Comparison of ENCODE assay signal across 11 mouse cellular contexts in the genomic region with DNA sequence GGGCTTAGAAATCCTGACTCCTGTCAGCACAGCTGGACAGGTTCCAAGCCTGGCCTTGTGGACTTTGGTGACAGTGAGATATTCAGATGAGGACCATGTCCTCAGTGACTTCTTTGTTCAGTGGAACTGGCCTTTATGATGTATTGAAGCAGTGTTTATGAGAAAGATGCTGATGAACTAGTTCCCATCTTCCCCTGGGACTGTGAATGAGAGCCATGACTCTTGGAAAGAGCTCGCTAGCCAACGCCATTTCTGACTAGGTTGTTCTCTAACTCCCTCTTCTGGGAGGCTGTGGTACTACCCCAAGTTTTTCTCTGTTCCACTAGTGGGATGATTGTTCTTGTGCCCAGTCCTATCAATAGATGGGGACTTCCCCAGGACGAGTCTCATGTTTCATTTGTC. TPM values are rescaled to one million over a fixed set of nuclear protein-coding genes. Genes with fewer than 3 reads are reported as not detected.
A peak's percentile ranks its signal among the peaks of the same experiment; 100 is the strongest.
DNase-seq lines count a peak whose midpoint lies in the region; ATAC-seq and TF ChIP-seq lines count a peak whose summit lies in the region.
"Had no signal": no experiment of that assay in that cellular context is flagged by ENCODE, and none has a peak within 500 bp of the region (broad histone marks: within the 10 kb centered on the region; RNA-seq: fewer than 3 reads in every experiment).

No protein-coding gene starts in this region.

- no peaks in the 10 kb centered on the region for H3K79me2 ChIP-seq in liver, adult 2 months (ENCODE audit: control insufficient read depth, insufficient read depth, low read length)

- no peak overlapping the region for H3K9ac ChIP-seq in liver, adult 2 months (ENCODE audit: low read depth, low read length)
- no peak overlapping the region for H3K9ac ChIP-seq in liver, embryonic 11.5 days (ENCODE audit: low read depth, low read length)
- no peak overlapping the region for H3K9ac ChIP-seq in midbrain, postnatal 0 days (replicated peaks; ENCODE audit: low read length, poor library complexity, severe bottlenecking)
- H3K9ac ChIP-seq: embryonic facial prominence, embryonic 15.5 days; lung, embryonic 15.5 days; stomach, embryonic 15.5 days had no signal

- 1% methylated on average over 3 of the region's 3 CpGs for WGBS in liver, adult 2 months
- 18% methylated on average over 3 of the region's 3 CpGs for WGBS in liver, embryonic 11.5 days
- WGBS in midbrain, postnatal 0 days, result 14% methylated on average over 3 of the region's 3 CpGs

- intact Hi-C loops in heart, postnatal 36 days (cut with DNase I), result no loop called here

- H3K36me3 ChIP-seq in liver, adult 2 months (ENCODE audit: control insufficient read depth, insufficient read depth, low read length), result no peaks in the 10 kb centered on the region
- H3K36me3 ChIP-seq in liver, embryonic 11.5 days (ENCODE audit: control insufficient read depth, insufficient read depth, low read length), result no peaks in the 10 kb centered on the region
- H3K36me3 ChIP-seq in midbrain, postnatal 0 days (ENCODE audit: insufficient read depth, low read length), result no peaks in the 10 kb centered on the region
- H3K36me3 ChIP-seq: embryonic facial prominence, embryonic 15.5 days; lung, embryonic 15.5 days; stomach, embryonic 15.5 days had no signal

- H3K9me3 ChIP-seq in liver, embryonic 11.5 days (ENCODE audit: control insufficient read depth, low read length), result no peaks in the 10 kb centered on the region
- H3K9me3 ChIP-seq in midbrain, postnatal 0 days (ENCODE audit: low read length), result no peaks in the 10 kb centered on the region
- H3K9me3 ChIP-seq: embryonic facial prominence, embryonic 15.5 days; lung, embryonic 15.5 days; stomach, embryonic 15.5 days had no signal

- no peaks in the 10 kb centered on the region for H3K4me1 ChIP-seq in liver, adult 2 months (ENCODE audit: control insufficient read depth, insufficient read depth, low read length)
- no peaks in the 10 kb centered on the region for H3K4me1 ChIP-seq in liver, embryonic 11.5 days (replicated peaks; ENCODE audit: control insufficient read depth, insufficient read depth, low read length)
- H3K4me1 ChIP-seq in midbrain, postnatal 0 days (ENCODE audit: insufficient read depth, low read length), result no peaks in the 10 kb centered on the region
- H3K4me1 ChIP-seq: embryonic facial prominence, embryonic 15.5 days; lung, embryonic 15.5 days; stomach, embryonic 15.5 days had no signal

- no peak overlapping the region for H3K27ac ChIP-seq in liver, adult 2 months (replicated peaks; ENCODE audit: insufficient read depth, low read depth, low read length)
- H3K27ac ChIP-seq in liver, embryonic 11.5 days (ENCODE audit: low read depth, low read length), result no peak overlapping the region
- no peak overlapping the region for H3K27ac ChIP-seq in midbrain, postnatal 0 days (ENCODE audit: low read depth, low read length)
- H3K27ac ChIP-seq: embryonic facial prominence, embryonic 15.5 days; lung, embryonic 15.5 days; stomach, embryonic 15.5 days had no signal

- H3K4me2 ChIP-seq in liver, embryonic 11.5 days, result no peak overlapping the region
- no peak overlapping the region for H3K4me2 ChIP-seq in midbrain, postnatal 0 days (ENCODE audit: low read depth, low read length, poor library complexity, severe bottlenecking)
- H3K4me2 ChIP-seq: embryonic facial prominence, embryonic 15.5 days; lung, embryonic 15.5 days; stomach, embryonic 15.5 days had no signal

- ATAC-seq in liver, embryonic 11.5 days (replicated peaks; ENCODE audit: low FRiP score), result no peak
- 0 out of 2 replicates have a peak, but pooled peaks have one; percentile 16 for ATAC-seq in midbrain, postnatal 0 days (ENCODE audit: low FRiP score)

- H3K27me3 ChIP-seq in liver, adult 2 months (ENCODE audit: control insufficient read depth, insufficient read depth, low read length), result no peaks in the 10 kb centered on the region
- H3K27me3 ChIP-seq in liver, embryonic 11.5 days (replicated peaks; ENCODE audit: control insufficient read depth, insufficient read depth, low read length), result no peaks in the 10 kb centered on the region
- H3K27me3 ChIP-seq in midbrain, postnatal 0 days (ENCODE audit: insufficient read depth, low read length), result no peaks in the 10 kb centered on the region
- H3K27me3 ChIP-seq: stomach, embryonic 15.5 days had no signal

- TF ChIP-seq CTCF in liver, adult 2 months (IDR thresholded peaks at IDR 0.05; ENCODE audit: low read depth, low read length), result no peak
- peak; percentile 64 for TF ChIP-seq CTCF in midbrain, postnatal 0 days (IDR thresholded peaks at IDR 0.05)

- H3K4me3 ChIP-seq in liver, adult 2 months (ENCODE audit: insufficient read depth, low read depth, low read length), result no peak overlapping the region
- H3K4me3 ChIP-seq in liver, embryonic 11.5 days (ENCODE audit: low read depth, low read length), result no peak overlapping the region
- no peak overlapping the region for H3K4me3 ChIP-seq in midbrain, postnatal 0 days (ENCODE audit: low read depth, low read length)
- H3K4me3 ChIP-seq: embryonic facial prominence, embryonic 15.5 days; lung, embryonic 15.5 days; stomach, embryonic 15.5 days had no signal

- TF ChIP-seq POLR2A in liver, adult 2 months (IDR thresholded peaks at IDR 0.05; ENCODE audit: extremely low read depth, insufficient read depth, low read length), result no peak

- peak; percentile 37 for DNase-seq in liver, adult 2 months (ENCODE audit: extremely low read depth, low read depth, low spot score)
- DNase-seq in liver, embryonic 11.5 days (ENCODE audit: low spot score), result no peak
- peak; percentile 74 for DNase-seq in Muller cell, postnatal 12 days (ENCODE audit: inconsistent ontology term)
- DNase-seq in cerebellum, adult 9-10 months, result peak; percentile 39
- DNase-seq in heart, postnatal 36 days, result peak; percentile 32 to 34
- DNase-seq in left cerebral cortex, adult 18-20 months (ENCODE audit: low spot score in 2 of 2), result peak; percentile 41 to 48
- DNase-seq in midbrain, postnatal 0 days (ENCODE audit: low spot score), result peak; percentile 80
- DNase-seq in yolk sac, embryonic 10.5 days (ENCODE audit: low spot score), result no peak

RNA-seq across cellular contexts. Expression of a gene that starts 57.7 kb away (rescaled TPM):
- total RNA-seq in liver, adult 2 months (2014; rRNA removed), result not detected in 2 replicates
- not detected in 2 replicates for polyA plus RNA-seq in liver, adult 2 months (2012; rRNA removed)
- polyA plus RNA-seq in liver, embryonic 11.5 days (2014; fragmentation: Nextera tagmentation; extraction: Ambion mirVana), result not detected in 2 replicates
- total RNA-seq in heart, postnatal 36 days (2021), result not detected
- total RNA-seq in left cerebral cortex, adult 18-20 months (2021), result not detected
- not detected in 2 replicates for total RNA-seq in midbrain, postnatal 0 days (2014; rRNA removed)
- not detected in 2 replicates for polyA plus RNA-seq in midbrain, postnatal 0 days (2015; fragmentation: Nextera tagmentation; extraction: Ambion mirVana)
- polyA plus RNA-seq: embryonic facial prominence, embryonic 15.5 days; lung, embryonic 15.5 days; stomach, embryonic 15.5 days had no signal

Comparison
In these comparisons a context has a peak if more than half of its experiments do, and no peak if none do; other contexts are left out.
1. DNase-seq: peak in liver, adult 2 months (single experiment), Muller cell, postnatal 12 days (single experiment), cerebellum, adult 9-10 months (single experiment), heart, postnatal 36 days (2 of 2), left cerebral cortex, adult 18-20 months (2 of 2) and midbrain, postnatal 0 days (single experiment); none in liver, embryonic 11.5 days (single experiment) and yolk sac, embryonic 10.5 days (single experiment).